Comparison of ENCODE assay signal across 10 mouse cellular contexts in the genomic region with DNA sequence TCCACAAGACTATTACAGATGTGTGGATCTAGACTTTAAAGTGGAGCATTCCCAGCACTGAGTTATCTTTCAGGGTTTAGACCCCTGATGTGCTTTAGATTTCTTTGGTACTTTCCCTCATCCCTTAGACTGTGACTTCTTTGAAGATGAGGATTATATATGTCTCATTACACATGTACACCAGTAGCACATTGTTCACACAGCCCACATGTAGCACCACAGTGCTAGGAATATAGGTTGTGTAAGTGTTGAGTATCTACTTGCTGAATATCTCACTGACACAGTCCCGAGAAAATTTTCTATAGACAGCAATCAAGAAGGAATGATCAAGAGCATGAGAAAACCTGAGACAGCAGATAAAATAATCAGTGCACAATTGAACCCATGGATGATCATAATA.
"Had no signal": no experiment of that assay in that cellular context is flagged by ENCODE, and none has a peak within 500 bp of the region (broad histone marks: within the 10 kb centered on the region; RNA-seq: fewer than 3 reads in every experiment).

No protein-coding gene starts in this region.

- DNase-seq: liver, postnatal 0 days; lung, adult 2 months; lung, postnatal 14 days; lung, postnatal 36 days; thymus, adult 2 months; thymus, postnatal 25 days; thymus, postnatal 4 days had no signal

- ATAC-seq: liver, postnatal 0 days; lung, postnatal 0 days; midbrain, embryonic 13.5 days; midbrain, embryonic 15.5 days had no signal
